Mouse (Mus musculus) MEL (cell line): ENCODE data around the gene Il6st.

Experiments
- CTCF ChIP-seq, 3 experiments: IDR thresholded peaks in 2 of 3; conservative IDR thresholded peaks in 1 of 3; 2 replicates each; pipeline ENCODE4 v1.5.1; 2011 to 2012; ENCODE audit warnings: low read length in 3 of 3, low read depth in 2 of 3, mild to moderate bottlenecking in 2 of 3, improper control_type of control experiment in 1 of 3, inconsistent platforms in 1 of 3, mixed read lengths in 1 of 3, moderate library complexity in 1 of 3; ENCODE audit not compliant: control insufficient read depth in 1 of 3, insufficient read depth in 1 of 3, poor library complexity in 1 of 3, severe bottlenecking in 1 of 3
- GATA1 ChIP-seq: IDR thresholded peaks from 2 replicates; pipeline ENCODE4 v1.6.1; 2011; ENCODE audit warnings: low read depth, low read length, improper control_type of control experiment
- JUND ChIP-seq: IDR thresholded peaks from 2 replicates; pipeline ENCODE4 v1.6.1; 2011; ENCODE audit warnings: low read depth, mild to moderate bottlenecking, improper control_type of control experiment, low read length
- MAX ChIP-seq: IDR thresholded peaks from 2 replicates; pipeline ENCODE4 v1.6.1; 2011; ENCODE audit warnings: low read length, improper control_type of control experiment
- MYB ChIP-seq: IDR thresholded peaks from 2 replicates; pipeline ENCODE4 v1.6.1; 2011; ENCODE audit warnings: mild to moderate bottlenecking, low read depth, low read length, improper control_type of control experiment
- NRF1 ChIP-seq: IDR thresholded peaks from 2 replicates; pipeline ENCODE4 v1.6.1; 2014; ENCODE audit warnings: low read depth, mild to moderate bottlenecking, inconsistent platforms, low read length, improper control_type of control experiment, moderate library complexity; ENCODE audit not compliant: poor library complexity, insufficient read depth, severe bottlenecking
- POLR2A ChIP-seq, 2 experiments: IDR thresholded peaks; 2 replicates each; pipeline ENCODE4 v1.6.1; 2011 to 2012; ENCODE audit warnings: low read length in 2 of 2, mild to moderate bottlenecking in 2 of 2, control low read depth in 1 of 2, improper control_type of control experiment in 1 of 2, low read depth in 1 of 2, moderate library complexity in 1 of 2; ENCODE audit not compliant: control insufficient read depth in 1 of 2, insufficient read depth in 1 of 2, poor library complexity in 1 of 2
- POLR2AphosphoS2 ChIP-seq: IDR thresholded peaks from 2 replicates; pipeline ENCODE4 v1.6.1; 2011; ENCODE audit warnings: low read length, improper control_type of control experiment
- USF2 ChIP-seq, 2 experiments: IDR thresholded peaks; 2 replicates each; pipeline ENCODE4 v1.6.1; 2011 to 2012; ENCODE audit warnings: improper control_type of control experiment in 2 of 2, low read length in 2 of 2, borderline replicate concordance in 1 of 2, inconsistent platforms in 1 of 2, low read depth in 1 of 2, mild to moderate bottlenecking in 1 of 2; ENCODE audit not compliant: insufficient read depth in 1 of 2
- ZMIZ1 ChIP-seq: IDR thresholded peaks from 2 replicates; pipeline ENCODE4 v1.6.1; 2012; ENCODE audit warnings: low read depth, mild to moderate bottlenecking, inconsistent platforms, low read length, improper control_type of control experiment, moderate library complexity
- ZNF384 ChIP-seq: IDR thresholded peaks from 2 replicates; pipeline ENCODE4 v1.6.1; 2012; ENCODE audit warnings: low read depth, mild to moderate bottlenecking, inconsistent platforms, low read length, improper control_type of control experiment

GRCm38 (mm10) chr13:112553304-112553703 lies 89.4 kb downstream of the Il6st start:
- TF ChIP-seq CTCF (IDR thresholded peaks at IDR 0.05 in 2 of 3, conservative IDR thresholded peaks at IDR 0.05 in 1 of 3; ENCODE audit: control insufficient read depth in 1 of 3, insufficient read depth in 1 of 3, low read depth in 2 of 3, low read length in 3 of 3, poor library complexity in 1 of 3, severe bottlenecking in 1 of 3) = no peak
- TF ChIP-seq JUND = no peak
- TF ChIP-seq POLR2A (IDR thresholded peaks at IDR 0.05; ENCODE audit: control insufficient read depth in 1 of 2, insufficient read depth in 1 of 2, low read depth in 1 of 2, low read length in 2 of 2, poor library complexity in 1 of 2) = no peak
- no peak for TF ChIP-seq ZNF384
- TF ChIP-seq ZMIZ1 = no peak
- TF ChIP-seq NRF1 = no peak
- peak in 1 of 2 experiments; percentile 27; a peak in 1 of 4 replicates for TF ChIP-seq USF2 (IDR thresholded peaks at IDR 0.05; ENCODE audit: borderline replicate concordance in 1 of 2, insufficient read depth in 1 of 2, low read depth in 1 of 2, low read length in 2 of 2)
- no peak for TF ChIP-seq GATA1
- TF ChIP-seq MAX = no peak
- no peak for TF ChIP-seq MYB
- no peak for TF ChIP-seq POLR2AphosphoS2
